Mouse (Mus musculus) MEL (cell line): ENCODE results near the gene Mob3c.

Source experiments
- BHLHE40 ChIP-seq: IDR thresholded peaks from 2 replicates; pipeline ENCODE4 v1.6.1; 2012; ENCODE audit warnings: low read depth, mild to moderate bottlenecking, inconsistent platforms, low read length, improper control_type of control experiment, borderline replicate concordance
- CTCF ChIP-seq, 3 experiments: IDR thresholded peaks in 2 of 3; conservative IDR thresholded peaks in 1 of 3; 2 replicates each; pipeline ENCODE4 v1.5.1; 2011 to 2012; ENCODE audit warnings: low read length in 3 of 3, low read depth in 2 of 3, mild to moderate bottlenecking in 2 of 3, improper control_type of control experiment in 1 of 3, inconsistent platforms in 1 of 3, mixed read lengths in 1 of 3, moderate library complexity in 1 of 3; ENCODE audit not compliant: control insufficient read depth in 1 of 3, insufficient read depth in 1 of 3, poor library complexity in 1 of 3, severe bottlenecking in 1 of 3
- GABPA ChIP-seq: IDR thresholded peaks from 2 replicates; pipeline ENCODE4 v1.6.1; 2012; ENCODE audit warnings: low read depth, mild to moderate bottlenecking, inconsistent platforms, low read length, improper control_type of control experiment, moderate library complexity
- GATA1 ChIP-seq: IDR thresholded peaks from 2 replicates; pipeline ENCODE4 v1.6.1; 2011; ENCODE audit warnings: low read depth, low read length, improper control_type of control experiment
- MAFK ChIP-seq: IDR thresholded peaks from 2 replicates; pipeline ENCODE4 v1.6.1; 2011; ENCODE audit warnings: low read depth, mild to moderate bottlenecking, low read length, improper control_type of control experiment, borderline replicate concordance
- MAX ChIP-seq: IDR thresholded peaks from 2 replicates; pipeline ENCODE4 v1.6.1; 2011; ENCODE audit warnings: low read length, improper control_type of control experiment
- MEF2A ChIP-seq: IDR thresholded peaks from 2 replicates; pipeline ENCODE4 v1.6.1; 2014; ENCODE audit warnings: low read depth, mild to moderate bottlenecking, inconsistent platforms, low read length, improper control_type of control experiment; ENCODE audit not compliant: poor library complexity, insufficient replicate concordance, severe bottlenecking; ENCODE audit errors: extremely low read depth
- MYB ChIP-seq: IDR thresholded peaks from 2 replicates; pipeline ENCODE4 v1.6.1; 2011; ENCODE audit warnings: mild to moderate bottlenecking, low read depth, low read length, improper control_type of control experiment
- POLR2A ChIP-seq, 2 experiments: IDR thresholded peaks; 2 replicates each; pipeline ENCODE4 v1.6.1; 2011 to 2012; ENCODE audit warnings: low read length in 2 of 2, mild to moderate bottlenecking in 2 of 2, control low read depth in 1 of 2, improper control_type of control experiment in 1 of 2, low read depth in 1 of 2, moderate library complexity in 1 of 2; ENCODE audit not compliant: control insufficient read depth in 1 of 2, insufficient read depth in 1 of 2, poor library complexity in 1 of 2
- POLR2AphosphoS5 ChIP-seq: IDR thresholded peaks from 2 replicates; pipeline ENCODE4 v1.6.1; 2012; ENCODE audit warnings: low read depth, borderline replicate concordance, mild to moderate bottlenecking, inconsistent platforms, low read length, moderate library complexity, mixed read lengths
- TAL1 ChIP-seq: IDR thresholded peaks from 2 replicates; pipeline ENCODE4 v1.6.1; 2012; ENCODE audit warnings: mild to moderate bottlenecking, inconsistent platforms, low read length, moderate library complexity, mixed read lengths
- UBTF ChIP-seq: IDR thresholded peaks from 2 replicates; pipeline ENCODE4 v1.6.1; 2012; ENCODE audit warnings: low read depth, mild to moderate bottlenecking, inconsistent platforms, low read length, improper control_type of control experiment, moderate library complexity, borderline replicate concordance; ENCODE audit not compliant: insufficient read depth
- USF1 ChIP-seq: IDR thresholded peaks from 2 replicates; pipeline ENCODE4 v1.6.1; 2014; ENCODE audit warnings: low read depth, mild to moderate bottlenecking, inconsistent platforms, low read length, improper control_type of control experiment, moderate library complexity
- ZNF384 ChIP-seq: IDR thresholded peaks from 2 replicates; pipeline ENCODE4 v1.6.1; 2012; ENCODE audit warnings: low read depth, mild to moderate bottlenecking, inconsistent platforms, low read length, improper control_type of control experiment

GRCm38 (mm10) chr4:115848083-115848482 lies 20.2 kb downstream of the Mob3c start:
- TF ChIP-seq POLR2A (IDR thresholded peaks at IDR 0.05; ENCODE audit: control insufficient read depth in 1 of 2, insufficient read depth in 1 of 2, low read depth in 1 of 2, low read length in 2 of 2, poor library complexity in 1 of 2) (no peak), BHLHE40 (no peak), MAX (peak; percentile 46; the same call in 1 of the 2 replicates), TAL1 (peak; percentile 29; the same call in 1 of the 2 replicates), POLR2AphosphoS5 (no peak), MAFK (no peak), USF1 (no peak), CTCF (IDR thresholded peaks at IDR 0.05 in 2 of 3, conservative IDR thresholded peaks at IDR 0.05 in 1 of 3; ENCODE audit: control insufficient read depth in 1 of 3, insufficient read depth in 1 of 3, low read depth in 2 of 3, low read length in 3 of 3, poor library complexity in 1 of 3, severe bottlenecking in 1 of 3) (no peak), GATA1 (peak; percentile 37; the same call in 1 of the 2 replicates), MYB (no peak), GABPA (no peak), ZNF384 (no peak), UBTF (no peak), MEF2A (no peak)
